Mouse (Mus musculus): Measurements from ENCODE around the gene Pde8b.

DNA sequence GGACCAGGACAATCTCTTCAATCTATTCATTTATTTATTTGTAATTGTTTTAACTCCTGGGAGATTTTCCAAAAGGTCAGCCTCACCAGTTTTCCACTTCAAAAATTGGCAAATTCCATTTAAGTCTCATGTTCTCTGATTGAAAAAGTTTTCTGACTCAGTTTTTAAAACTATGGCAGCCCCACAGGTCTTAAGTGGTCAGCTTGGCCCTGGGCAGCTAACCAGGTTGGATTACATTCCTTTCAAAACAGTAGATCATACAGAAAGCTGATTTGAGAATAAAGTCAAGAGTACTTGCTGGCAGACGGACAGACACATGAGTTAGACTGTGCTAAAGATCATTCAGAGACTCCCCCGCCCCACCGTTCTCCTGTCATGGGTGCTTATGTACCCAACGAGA is 145.3 kb downstream of the Pde8b start:
- TF ChIP-seq GATA1 (IDR thresholded peaks at IDR 0.05; ENCODE audit: borderline replicate concordance, low read length) (no peak), FLI1 (IDR thresholded peaks at IDR 0.05; ENCODE audit: low read length) (no peak)

Measured in megakaryocyte, embryonic 14.5 days (primary cell).